Mouse (Mus musculus): ENCODE measurements around the gene Strbp. TPM values are rescaled to one million over a fixed set of nuclear protein-coding genes. Genes with fewer than 3 reads are reported as not detected.

Strbp gene
- polyA plus RNA-seq, 1 experiment from 2014 or later = 22.5 TPM

GRCm38 (mm10) chr2:37572141-37572540, 131.5 kb downstream of the Strbp start:
- WGBS = 95% methylated on average over 2 of the region's 2 CpGs
- H3K4me3 ChIP-seq (ENCODE audit: low read depth, low read length) = no peak overlapping the region
- no peaks in the 10 kb centered on the region for H3K9me3 ChIP-seq (ENCODE audit: control insufficient read depth)
- H3K4me1 ChIP-seq (replicated peaks; ENCODE audit: control insufficient read depth, insufficient read depth, low read length) = peaks cover 3% of the 10 kb centered on the region; the same call in 1 of the 2 replicates
- H3K9ac ChIP-seq (ENCODE audit: low read depth, low read length) = no peak overlapping the region
- no peak overlapping the region for H3K4me2 ChIP-seq (replicated peaks; ENCODE audit: low read depth)
- no peak for TF ChIP-seq CTCF (IDR thresholded peaks at IDR 0.05; ENCODE audit: low read depth)
- no peak for ATAC-seq
- no peaks in the 10 kb centered on the region for H3K27me3 ChIP-seq (replicated peaks; ENCODE audit: control insufficient read depth, insufficient read depth, low read length)
- no peak overlapping the region for H3K27ac ChIP-seq (ENCODE audit: low read depth, low read length)
- peaks cover 8% of the 10 kb centered on the region; the same call in 1 of the 2 replicates for H3K36me3 ChIP-seq (ENCODE audit: control insufficient read depth, insufficient read depth)

- Histone ChIP-seq H3K36me3 (ENCODE audit: control insufficient read depth, insufficient read depth) (peaks cover 17% of the 10 kb centered on the region), H3K27me3 (replicated peaks; ENCODE audit: control insufficient read depth, insufficient read depth, low read length) (no peaks in the 10 kb centered on the region), H3K4me2 (replicated peaks; ENCODE audit: low read depth) (no peak overlapping the region), H3K27ac (ENCODE audit: low read depth, low read length) (no peak overlapping the region), H3K9ac (ENCODE audit: low read depth, low read length) (no peak overlapping the region), H3K4me1 (replicated peaks; ENCODE audit: control insufficient read depth, insufficient read depth, low read length) (peaks cover 3% of the 10 kb centered on the region; the same call in 1 of the 2 replicates), H3K4me3 (ENCODE audit: low read depth, low read length) (no peak overlapping the region), H3K9me3 (ENCODE audit: control insufficient read depth) (no peaks in the 10 kb centered on the region)
- WGBS = 34% methylated on average over 2 of the region's 2 CpGs
- ATAC-seq = no peak
- no peak for TF ChIP-seq CTCF (IDR thresholded peaks at IDR 0.05; ENCODE audit: low read depth)
Observed at GRCm38 (mm10) chr2:37570703-37571102, 133.0 kb downstream of the Strbp start.

GRCm38 (mm10) chr2:37569888-37570287, 133.8 kb downstream of the Strbp start:
- H3K4me3 ChIP-seq (ENCODE audit: low read depth, low read length) = no peak overlapping the region
- no peak overlapping the region for H3K9ac ChIP-seq (ENCODE audit: low read depth, low read length)
- H3K36me3 ChIP-seq (ENCODE audit: control insufficient read depth, insufficient read depth) = peaks cover 21% of the 10 kb centered on the region
- WGBS = 33% methylated on average over 5 of the region's 5 CpGs
- no peaks in the 10 kb centered on the region for H3K9me3 ChIP-seq (ENCODE audit: control insufficient read depth)
- no peaks in the 10 kb centered on the region for H3K27me3 ChIP-seq (replicated peaks; ENCODE audit: control insufficient read depth, insufficient read depth, low read length)
- no peak for TF ChIP-seq CTCF (IDR thresholded peaks at IDR 0.05; ENCODE audit: low read depth)
- H3K27ac ChIP-seq (ENCODE audit: low read depth, low read length) = no peak overlapping the region
- H3K4me1 ChIP-seq (replicated peaks; ENCODE audit: control insufficient read depth, insufficient read depth, low read length) = peaks cover 3% of the 10 kb centered on the region; the same call in 1 of the 2 replicates
- H3K4me2 ChIP-seq (replicated peaks; ENCODE audit: low read depth) = no peak overlapping the region
- ATAC-seq = peak; percentile 76

- H3K4me2 ChIP-seq (replicated peaks; ENCODE audit: low read depth) = no peak overlapping the region
- no peak for TF ChIP-seq CTCF (IDR thresholded peaks at IDR 0.05; ENCODE audit: low read depth)
- peaks cover 49% of the 10 kb centered on the region for H3K36me3 ChIP-seq (ENCODE audit: control insufficient read depth, insufficient read depth)
- no peaks in the 10 kb centered on the region for H3K9me3 ChIP-seq (ENCODE audit: control insufficient read depth)
- H3K27ac ChIP-seq (ENCODE audit: low read depth, low read length) = 0 out of 2 replicates have a peak overlapping the region, but pooled peaks have one; percentile 46
- H3K4me3 ChIP-seq (ENCODE audit: low read depth, low read length) = no peak overlapping the region
- peaks cover 3% of the 10 kb centered on the region; the same call in 1 of the 2 replicates for H3K4me1 ChIP-seq (replicated peaks; ENCODE audit: control insufficient read depth, insufficient read depth, low read length)
- WGBS = 60% methylated on average over 1 of the region's 1 CpGs
- H3K9ac ChIP-seq (ENCODE audit: low read depth, low read length) = no peak overlapping the region
- H3K27me3 ChIP-seq (replicated peaks; ENCODE audit: control insufficient read depth, insufficient read depth, low read length) = no peaks in the 10 kb centered on the region
- ATAC-seq = no peak
Observed at GRCm38 (mm10) chr2:37566035-37566434, 137.6 kb downstream of the Strbp start.

GRCm38 (mm10) chr2:37565579-37565978, 138.1 kb downstream of the Strbp start:
- ATAC-seq = no peak

GRCm38 (mm10) chr2:37556366-37556765, 147.3 kb downstream of the Strbp start:
- no peak overlapping the region for H3K4me3 ChIP-seq (ENCODE audit: low read depth, low read length)
- H3K27ac ChIP-seq (ENCODE audit: low read depth, low read length) = no peak overlapping the region
- no peaks in the 10 kb centered on the region for H3K27me3 ChIP-seq (replicated peaks; ENCODE audit: control insufficient read depth, insufficient read depth, low read length)
- H3K9me3 ChIP-seq (ENCODE audit: control insufficient read depth) = 0 out of 2 replicates have a peak, but pooled peaks cover 2% of the 10 kb centered on the region
- WGBS = 81% methylated on average over 2 of the region's 2 CpGs
- peaks cover 66% of the 10 kb centered on the region for H3K36me3 ChIP-seq (ENCODE audit: control insufficient read depth, insufficient read depth)
- no peak for ATAC-seq
- no peaks in the 10 kb centered on the region for H3K4me1 ChIP-seq (replicated peaks; ENCODE audit: control insufficient read depth, insufficient read depth, low read length)
- H3K4me2 ChIP-seq (replicated peaks; ENCODE audit: low read depth) = no peak overlapping the region
- no peak overlapping the region for H3K9ac ChIP-seq (ENCODE audit: low read depth, low read length)
- no peak for TF ChIP-seq CTCF (IDR thresholded peaks at IDR 0.05; ENCODE audit: low read depth)

More at GRCm38 (mm10) chr2:37565579-37565978, 138.1 kb downstream of the Strbp start:
- Histone ChIP-seq H3K4me1 (replicated peaks; ENCODE audit: control insufficient read depth, insufficient read depth, low read length) (peaks cover 3% of the 10 kb centered on the region; the same call in 1 of the 2 replicates), H3K9ac (ENCODE audit: low read depth, low read length) (no peak overlapping the region), H3K27ac (ENCODE audit: low read depth, low read length) (0 out of 2 replicates have a peak overlapping the region, but pooled peaks have one; percentile 46), H3K36me3 (ENCODE audit: control insufficient read depth, insufficient read depth) (peaks cover 53% of the 10 kb centered on the region), H3K9me3 (ENCODE audit: control insufficient read depth) (no peaks in the 10 kb centered on the region), H3K4me3 (ENCODE audit: low read depth, low read length) (no peak overlapping the region), H3K4me2 (replicated peaks; ENCODE audit: low read depth) (no peak overlapping the region), H3K27me3 (replicated peaks; ENCODE audit: control insufficient read depth, insufficient read depth, low read length) (no peaks in the 10 kb centered on the region)
- TF ChIP-seq CTCF (IDR thresholded peaks at IDR 0.05; ENCODE audit: low read depth) = no peak
- 44% methylated on average over 2 of the region's 2 CpGs for WGBS
